Mouse (Mus musculus) kidney, embryonic 16.5 days (tissue): ENCODE measurements around the gene Gpr142. TPM values are rescaled to one million over a fixed set of nuclear protein-coding genes. Genes with fewer than 3 reads are reported as not detected.

ENCODE experiments used
- ATAC-seq: fragments of 200-750 bp; cut with Nextera tagmentation; 2 replicates; pipeline ENCODE4 v1.8.0; 2017; ENCODE audit warnings: moderate TSS enrichment; ENCODE audit not compliant: low FRiP score, low TSS enrichment
- H3K27ac ChIP-seq: fragments of 300-500 bp; sonication (generic); 2 replicates; pipeline ENCODE4 v1.5.1; 2014; ENCODE audit warnings: low read length
- H3K27me3 ChIP-seq: fragments of 300-500 bp; sonication (generic); 2 replicates; pipeline ENCODE4 v1.6.1; 2014; ENCODE audit warnings: low read length, control low read depth, mixed read lengths; ENCODE audit not compliant: insufficient read depth
- H3K36me3 ChIP-seq: fragments of 300-500 bp; sonication (generic); 2 replicates; pipeline ENCODE4 v1.6.1; 2014; ENCODE audit warnings: low read length, control low read depth, mixed read lengths; ENCODE audit not compliant: insufficient read depth
- H3K4me1 ChIP-seq: fragments of 300-500 bp; sonication (generic); 2 replicates; pipeline ENCODE4 v1.6.1; 2014; ENCODE audit warnings: low read length, control low read depth, mixed read lengths; ENCODE audit not compliant: insufficient read depth
- H3K4me2 ChIP-seq: fragments of 300-500 bp; sonication (generic); replicated peaks from 2 replicates; pipeline ENCODE4 v1.6.1; 2014; ENCODE audit warnings: low read depth, low read length
- H3K4me3 ChIP-seq: fragments of 300-500 bp; sonication (generic); 2 replicates; pipeline ENCODE4 v1.5.1; 2014; ENCODE audit warnings: mild to moderate bottlenecking, low read length
- H3K9ac ChIP-seq: fragments of 300-500 bp; sonication (generic); replicated peaks from 2 replicates; pipeline ENCODE4 v1.6.1; 2014; ENCODE audit warnings: low read length
- H3K9me3 ChIP-seq: fragments of 300-500 bp; sonication (generic); 2 replicates; pipeline ENCODE4 v1.6.1; 2016; ENCODE audit warnings: low read length, control low read depth
- WGBS: fragments of 180-500 bp; shearing (Covaris S2); extraction: QIAGEN DNeasy Blood & Tissue Kit; methylation state at CpG from one replicate; pipeline ENCODE4 v1.1.7; 2014; 5-methylcytosine and 5-hydroxymethylcytosine counted together
- polyA plus RNA-seq: library from polyadenylated mRNA; unstranded; fragments of >200 nt; fragmentation: Nextera tagmentation; extraction: Ambion mirVana; gene quantifications from 2 replicates; pipeline ENCODE4 v1.2.1, GENCODE M21; 2015

The Gpr142 gene
- polyA plus RNA-seq, 1 experiment from 2014 or later: not detected

DNA sequence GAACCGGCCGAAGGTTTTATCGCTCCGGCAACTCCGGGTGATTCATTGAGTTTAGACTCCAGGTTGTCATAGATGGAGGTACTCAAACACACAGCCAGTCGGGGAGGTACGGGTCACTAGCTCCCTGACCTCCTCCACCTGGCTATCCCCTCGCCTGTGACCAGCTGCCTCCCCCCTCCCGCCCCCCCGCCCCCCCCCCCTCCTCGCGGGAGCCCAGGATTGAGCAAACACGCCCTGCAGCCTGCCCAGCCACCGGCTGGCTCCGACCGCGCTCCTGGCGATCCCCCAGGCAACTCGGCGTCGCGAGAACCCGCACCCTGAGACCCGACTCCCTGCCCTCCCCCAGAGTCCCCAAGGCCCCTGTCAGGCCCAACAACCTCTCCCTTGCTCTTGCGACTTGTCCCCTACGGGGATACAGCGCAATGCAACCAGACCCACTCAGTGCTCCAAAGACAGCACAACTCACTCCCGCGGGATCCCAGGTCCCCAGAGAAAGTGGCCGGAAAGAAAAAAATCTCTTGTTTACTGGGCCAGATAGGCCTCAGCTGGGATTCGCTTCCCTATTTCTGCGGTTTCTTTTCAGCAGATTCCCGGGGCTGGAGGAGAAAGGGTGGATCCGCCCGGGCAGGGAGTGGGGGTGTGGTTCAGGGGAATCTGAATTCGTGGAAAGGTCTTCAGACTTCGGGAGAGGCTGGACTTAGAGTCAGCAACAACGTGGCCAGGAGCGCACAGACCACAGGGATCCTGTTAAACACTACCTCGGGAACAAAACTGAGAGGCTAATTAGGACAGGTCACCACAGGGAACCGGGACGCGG, 51.9 kb downstream of the Gpr142 start, which contains the start of gene Gprc5c:
TSS of gene Gprc5c (plus strand) at position 701 of the 817 bp plus-strand sequence.
- 0% methylated on average over 38 of the region's 43 CpGs for WGBS
- Histone ChIP-seq H3K27ac (peak within 1 kb of the TSS; percentile 99), H3K9ac (peak within 1 kb of the TSS; percentile 94), H3K4me1 (peaks cover 66% of the 10 kb centered on the region), H3K4me3 (peak within 1 kb of the TSS; percentile 68), H3K4me2 (peak within 1 kb of the TSS; percentile 98), H3K9me3 (no peaks in the 10 kb centered on the region), H3K36me3 (no peaks in the 10 kb centered on the region), H3K27me3 (no peaks in the 10 kb centered on the region)
- ATAC-seq: peak; percentile 74

DNA sequence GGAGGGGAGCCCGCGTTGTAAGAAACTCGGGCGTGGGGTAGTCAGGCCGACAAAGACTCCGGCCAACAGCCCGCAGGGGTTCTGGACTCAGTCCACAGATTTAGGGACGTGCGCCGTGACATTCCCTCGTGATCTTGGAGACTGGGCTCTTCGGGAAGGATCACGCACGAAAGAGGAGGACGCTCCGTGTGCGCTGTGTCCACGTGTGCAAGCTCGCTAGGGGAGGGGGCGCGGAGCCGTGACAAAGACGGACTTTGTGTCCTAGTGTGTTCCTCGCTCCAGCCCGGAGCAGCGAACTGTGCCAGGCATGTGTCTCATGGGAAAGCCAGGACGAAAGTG, 52.5 kb downstream of the Gpr142 start:
- Histone ChIP-seq H3K27me3 (no peaks in the 10 kb centered on the region), H3K4me2 (peak overlapping the region; percentile 98), H3K4me1 (peaks cover 66% of the 10 kb centered on the region), H3K9me3 (no peaks in the 10 kb centered on the region), H3K36me3 (peaks cover 2% of the 10 kb centered on the region; the same call in 1 of the 2 replicates), H3K9ac (peak overlapping the region; percentile 94), H3K4me3 (peak overlapping the region; percentile 68), H3K27ac (peak overlapping the region; percentile 99)
- ATAC-seq: peak; percentile 9; the same call in 1 of the 2 replicates
- under 1% methylated on average over 27 of the region's 27 CpGs for WGBS

DNA sequence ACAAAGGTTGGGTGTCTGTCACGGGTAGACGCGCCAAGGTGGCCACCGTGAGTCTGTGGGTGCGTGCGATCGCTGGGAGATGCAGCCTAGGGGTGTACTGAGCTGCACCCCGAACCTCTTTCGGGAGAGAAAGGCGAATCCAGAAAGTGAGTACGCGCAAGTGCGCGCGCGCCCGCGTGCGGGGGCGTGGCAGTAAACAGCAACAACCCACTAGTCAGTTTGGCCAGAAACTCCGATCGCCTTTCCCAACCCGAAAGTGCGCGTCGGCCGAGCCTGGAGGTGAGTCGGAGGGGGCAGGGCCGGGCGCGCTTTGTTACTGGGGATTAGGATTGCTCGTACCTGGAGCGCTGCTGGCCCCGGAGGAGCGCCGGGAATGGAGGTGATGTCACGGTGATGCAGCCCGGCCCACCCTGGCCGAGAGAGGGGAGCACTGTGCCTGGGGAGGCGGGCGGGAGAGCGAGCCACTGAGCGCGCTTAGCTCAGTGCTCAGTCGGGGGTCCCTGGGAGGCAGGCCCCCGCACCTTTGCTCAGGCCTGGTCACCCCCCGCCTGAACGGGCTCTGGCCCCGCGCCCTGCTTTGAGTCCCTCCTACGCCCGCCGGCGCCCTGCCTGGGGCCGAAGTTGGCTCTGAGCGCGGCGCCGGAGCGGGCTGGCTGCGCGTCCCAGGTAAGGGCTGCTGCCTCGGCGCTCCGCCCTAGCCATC, 53.0 kb downstream of the Gpr142 start:
- peak overlapping the region; percentile 98 for H3K4me2 ChIP-seq
- WGBS: under 1% methylated on average over 65 of the region's 65 CpGs
- peak overlapping the region; percentile 68 for H3K4me3 ChIP-seq
- H3K4me1 ChIP-seq: peaks cover 60% of the 10 kb centered on the region
- H3K9ac ChIP-seq: peak overlapping the region; percentile 94
- peak overlapping the region; percentile 99 for H3K27ac ChIP-seq
- no peaks in the 10 kb centered on the region for H3K9me3 ChIP-seq
- H3K27me3 ChIP-seq: no peaks in the 10 kb centered on the region
- ATAC-seq: peak; percentile 36
- peaks cover 5% of the 10 kb centered on the region; the same call in 1 of the 2 replicates for H3K36me3 ChIP-seq

DNA sequence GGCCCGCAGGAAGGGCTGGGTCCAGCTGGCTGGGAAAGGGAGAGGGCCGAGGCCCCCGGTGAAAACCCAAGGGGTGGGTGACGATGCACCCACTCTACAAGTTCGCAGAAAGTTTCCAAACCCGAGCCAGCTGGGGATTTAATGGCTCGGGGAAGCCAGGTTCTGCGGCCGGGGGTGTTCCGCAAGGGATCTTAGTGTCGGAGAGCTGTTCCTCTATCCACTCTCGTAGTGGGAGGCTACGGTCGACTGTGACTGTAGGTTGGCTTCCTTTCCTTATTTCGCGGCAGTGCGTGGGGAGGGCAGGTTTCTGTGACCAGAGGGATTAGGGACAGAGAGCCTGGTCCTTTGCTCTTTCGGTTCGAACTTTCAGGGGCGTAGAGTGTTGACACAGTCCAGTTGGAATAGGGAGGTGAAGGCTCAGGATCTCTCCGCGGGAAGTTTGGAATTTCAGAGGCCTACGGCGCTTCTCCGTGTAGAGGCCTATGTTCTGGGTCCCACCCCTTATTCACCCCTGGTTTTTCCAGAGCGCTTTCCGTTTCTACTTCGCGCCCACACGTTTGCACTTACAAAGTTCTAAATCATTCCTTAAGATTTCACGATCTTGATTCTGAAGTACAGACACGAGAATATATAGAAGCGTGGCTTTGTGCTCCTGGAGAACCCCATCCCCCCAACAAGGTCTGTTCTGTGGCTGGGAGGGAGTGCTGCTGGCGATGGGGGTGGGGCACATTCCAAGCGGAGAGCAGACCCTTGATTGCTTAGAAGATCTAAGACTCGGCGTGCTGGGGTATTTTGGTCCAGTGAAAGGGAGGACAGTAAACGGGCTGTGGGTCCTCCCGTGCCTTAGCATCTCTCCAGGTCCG, 53.8 kb downstream of the Gpr142 start:
- Histone ChIP-seq H3K4me2 (peak overlapping the region; percentile 98), H3K27ac (peak overlapping the region; percentile 99), H3K4me1 (peaks cover 53% of the 10 kb centered on the region), H3K4me3 (peak overlapping the region; percentile 68), H3K36me3 (peaks cover 5% of the 10 kb centered on the region; the same call in 1 of the 2 replicates), H3K9ac (peak overlapping the region; percentile 94), H3K9me3 (no peaks in the 10 kb centered on the region), H3K27me3 (no peaks in the 10 kb centered on the region)
- ATAC-seq: no peak
- under 1% methylated on average over 40 of the region's 40 CpGs for WGBS

DNA sequence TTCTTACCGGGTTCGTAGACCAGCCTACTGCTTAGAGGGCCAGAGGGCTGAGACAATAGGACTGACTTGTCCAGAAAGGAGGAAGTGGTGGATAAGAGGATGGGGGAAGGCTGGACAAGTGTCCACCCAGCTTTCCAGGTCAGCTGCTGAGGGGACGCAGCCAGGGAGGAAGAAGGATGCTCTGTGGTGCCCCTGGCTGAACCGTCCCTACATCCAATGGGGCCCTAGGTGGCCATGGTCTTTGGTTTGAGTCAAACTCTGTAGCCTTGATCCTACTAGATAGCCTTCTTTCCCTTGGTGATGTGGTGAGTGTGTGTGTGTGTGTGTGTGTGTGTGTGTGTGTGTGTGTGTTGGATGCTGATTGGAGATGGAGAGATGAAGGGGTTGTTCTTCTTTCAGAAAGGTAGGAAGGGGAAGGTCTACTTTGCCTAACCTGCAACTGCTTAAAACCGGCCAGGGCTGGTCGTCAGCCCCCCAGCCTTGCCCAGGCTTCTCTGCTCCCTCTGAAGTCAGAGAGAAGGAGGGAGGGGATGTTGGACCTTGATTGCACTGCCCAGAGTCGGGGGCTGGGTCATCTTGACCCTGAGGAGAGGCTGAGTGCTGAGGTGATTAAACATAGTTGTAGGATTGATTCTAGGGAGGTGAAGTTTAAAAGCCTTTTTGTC, 54.6 kb downstream of the Gpr142 start:
- Histone ChIP-seq H3K4me1 (peaks cover 47% of the 10 kb centered on the region), H3K27ac (peak overlapping the region; percentile 99), H3K36me3 (peaks cover 6% of the 10 kb centered on the region; the same call in 1 of the 2 replicates), H3K9ac (peak overlapping the region; percentile 94), H3K9me3 (no peaks in the 10 kb centered on the region), H3K4me3 (peak overlapping the region; percentile 68), H3K27me3 (no peaks in the 10 kb centered on the region), H3K4me2 (peak overlapping the region; percentile 98)
- 9% methylated on average over 7 of the region's 7 CpGs for WGBS
- no peak; the same call in 1 of the 2 replicates for ATAC-seq

DNA sequence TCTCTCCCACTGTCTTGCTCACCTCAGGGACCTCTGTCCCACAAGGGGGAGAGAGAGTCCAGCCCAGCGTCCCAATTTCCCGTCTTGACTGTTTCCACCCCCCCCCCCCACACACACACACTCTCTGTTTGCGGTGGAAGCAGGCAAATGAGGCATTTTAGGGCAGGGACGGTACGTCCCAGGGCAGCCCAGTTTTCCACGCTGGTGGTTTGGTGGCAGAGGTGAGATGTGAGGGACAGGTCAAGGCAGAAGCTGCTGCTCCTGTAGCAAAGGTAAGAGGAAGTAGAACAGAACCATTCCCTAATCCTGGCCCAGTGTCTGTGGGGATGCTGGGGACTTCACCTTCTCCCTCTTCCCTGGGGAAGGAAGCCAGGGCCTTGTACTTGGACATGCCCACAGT, 55.9 kb downstream of the Gpr142 start:
- peaks cover 37% of the 10 kb centered on the region for H3K4me1 ChIP-seq
- H3K9me3 ChIP-seq: no peaks in the 10 kb centered on the region
- H3K27ac ChIP-seq: peak overlapping the region; percentile 99; the same call in 1 of the 2 replicates
- H3K4me3 ChIP-seq: peak overlapping the region; percentile 68
- WGBS: 55% methylated on average over 6 of the region's 6 CpGs
- H3K9ac ChIP-seq: peak overlapping the region; percentile 22; the same call in 1 of the 2 replicates
- peaks cover 6% of the 10 kb centered on the region; the same call in 1 of the 2 replicates for H3K36me3 ChIP-seq
- H3K27me3 ChIP-seq: no peaks in the 10 kb centered on the region
- H3K4me2 ChIP-seq: peak overlapping the region; percentile 98
- no peak for ATAC-seq

DNA sequence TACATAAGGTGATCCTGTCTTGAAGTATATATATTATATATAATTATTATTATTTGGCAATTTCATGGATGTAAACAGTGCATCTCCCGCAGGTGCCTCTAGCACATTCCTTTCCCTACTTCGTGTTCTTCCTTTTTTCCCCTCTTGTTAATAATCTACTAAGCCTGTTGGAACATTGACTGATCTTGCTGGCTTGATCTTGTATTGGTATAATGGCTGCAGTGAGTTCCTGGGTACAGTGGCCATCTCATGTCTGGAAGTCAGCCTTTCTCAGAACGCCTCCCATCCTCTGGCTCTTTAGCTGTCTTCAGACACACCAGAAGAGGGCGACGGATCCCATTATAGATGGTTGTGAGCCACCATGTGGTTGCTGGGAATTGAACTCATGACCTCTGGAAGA, 57.4 kb downstream of the Gpr142 start:
- Histone ChIP-seq H3K27me3 (no peaks in the 10 kb centered on the region), H3K9me3 (no peaks in the 10 kb centered on the region), H3K4me3 (no peak overlapping the region), H3K4me2 (peak overlapping the region; percentile 10; the same call in 1 of the 2 replicates), H3K27ac (0 out of 2 replicates have a peak overlapping the region, but pooled peaks have one; percentile 28), H3K4me1 (peaks cover 24% of the 10 kb centered on the region), H3K36me3 (peaks cover 6% of the 10 kb centered on the region; the same call in 1 of the 2 replicates), H3K9ac (no peak overlapping the region)
- 74% methylated on average over 5 of the region's 5 CpGs for WGBS
- no peak for ATAC-seq
